Comparison of ENCODE assay signal across 8 mouse cellular contexts in the genomic region with DNA sequence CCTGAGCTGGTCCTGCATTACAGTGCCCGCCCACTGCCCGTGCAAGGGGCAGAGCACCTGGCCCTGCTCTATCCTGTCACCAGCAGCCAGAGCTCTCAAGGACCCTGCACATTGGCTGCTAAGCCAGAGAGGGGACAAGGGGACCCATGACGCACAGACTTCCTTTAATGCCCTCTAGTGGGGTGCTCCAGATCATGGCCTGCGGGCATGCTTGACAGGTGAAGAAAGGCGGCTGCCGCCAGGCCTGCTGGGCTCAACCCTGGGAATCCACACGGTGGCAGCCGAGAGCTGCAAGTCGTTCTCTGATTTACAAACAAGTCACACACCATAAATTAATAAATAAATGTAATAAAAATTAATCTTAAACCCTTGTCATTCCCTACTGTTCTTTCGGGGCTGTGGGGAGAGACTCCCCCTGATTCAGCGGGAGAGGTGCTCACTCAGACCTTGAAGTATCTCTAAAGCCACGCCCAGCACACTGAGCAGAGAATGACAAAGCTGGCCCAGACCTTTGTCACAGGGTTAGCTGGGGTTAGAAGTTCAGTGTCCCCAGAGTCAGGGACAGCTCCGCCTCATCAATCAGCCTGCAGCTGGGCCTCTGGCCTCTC. TPM values are rescaled to one million over a fixed set of nuclear protein-coding genes. Genes with fewer than 3 reads are reported as not detected.
DNase-seq lines count a peak whose midpoint lies in the region; ATAC-seq and TF ChIP-seq lines count a peak whose summit lies in the region.

No protein-coding gene starts in this region.

- no peak overlapping the region for H3K27ac ChIP-seq in cerebellum, adult 2 months (ENCODE audit: insufficient read depth, low read length)
- H3K27ac ChIP-seq in hindbrain, embryonic 15.5 days (replicated peaks) = peak overlapping the region; percentile 65

- TF ChIP-seq POLR2A in cerebellum, adult 2 months (IDR thresholded peaks at IDR 0.05; ENCODE audit: borderline replicate concordance, insufficient read depth, low read length) = 0 out of 2 replicates have a peak, but pooled peaks have one; percentile 12

- no peaks in the 10 kb centered on the region for H3K9me3 ChIP-seq in hindbrain, embryonic 15.5 days

- H3K36me3 ChIP-seq in hindbrain, embryonic 15.5 days = no peaks in the 10 kb centered on the region; the same call in 1 of the 2 replicates

- 20% methylated on average over 13 of the region's 13 CpGs for WGBS in cerebellum, adult 2 months
- WGBS in hindbrain, embryonic 15.5 days = 17% methylated on average over 13 of the region's 13 CpGs

- H3K9ac ChIP-seq in hindbrain, embryonic 15.5 days = 0 out of 2 replicates have a peak overlapping the region, but pooled peaks have one; percentile 10

- H3K4me2 ChIP-seq in hindbrain, embryonic 15.5 days = peak overlapping the region; percentile 25

- DNase-seq in T-cell, adult 2 months (ENCODE audit: low spot score) = peak; percentile 65
- DNase-seq in cerebellum, adult 2 months = peak; percentile 83 to 88
- peak; percentile 74 for DNase-seq in forelimb bud, embryonic 11.5 days (ENCODE audit: low read depth, low spot score)
- DNase-seq in left cerebral cortex, postnatal 25 days (ENCODE audit: low spot score in 2 of 2) = peak; percentile 64 to 72
- DNase-seq in right cerebral cortex, postnatal 10 days (ENCODE audit: low spot score in 2 of 2) = peak; percentile 77 to 86

- ATAC-seq in hindbrain, embryonic 15.5 days (ENCODE audit: low FRiP score, low read depth) = peak; percentile 67
- ATAC-seq in megakaryocyte-erythroid progenitor cell, adult 5-6 weeks (replicated peaks; ENCODE audit: low FRiP score, low TSS enrichment, poor library complexity, severe bottlenecking) = peak; percentile 88
- ATAC-seq in erythroid progenitor cell, adult 5-6 weeks (replicated peaks; ENCODE audit: low FRiP score, poor library complexity, severe bottlenecking) = no peak

- TF ChIP-seq CTCF in cerebellum, adult 2 months (IDR thresholded peaks at IDR 0.05; ENCODE audit: borderline replicate concordance, insufficient read depth, low read depth, low read length) = peak; percentile 85

- no peaks in the 10 kb centered on the region for H3K27me3 ChIP-seq in cerebellum, adult 2 months (ENCODE audit: control insufficient read depth, insufficient read depth, low read length)
- H3K27me3 ChIP-seq in hindbrain, embryonic 15.5 days = no peaks in the 10 kb centered on the region

- H3K4me1 ChIP-seq in cerebellum, adult 2 months (ENCODE audit: control insufficient read depth, insufficient read depth, low read length) = peaks cover 5% of the 10 kb centered on the region; the same call in 1 of the 2 replicates
- peaks cover 27% of the 10 kb centered on the region for H3K4me1 ChIP-seq in hindbrain, embryonic 15.5 days (replicated peaks)

- no peak overlapping the region for H3K4me3 ChIP-seq in cerebellum, adult 2 months (replicated peaks; ENCODE audit: insufficient read depth, low read depth, low read length)
- H3K4me3 ChIP-seq in hindbrain, embryonic 15.5 days = no peak overlapping the region

- intact Hi-C loops in left cerebral cortex, postnatal 25 days (cut with DNase I) = loop anchor here (2.0 kb wide), 1 partner anchor 34 kb away; no protein-coding TSS in a partner anchor

RNA-seq across cellular contexts. Expression of gene Shd, which starts 6.1 kb away (rescaled TPM):
- 122 and 127 TPM in 2 replicates for polyA plus RNA-seq in cerebellum, adult 2 months (2012; rRNA removed)
- 174 and 179 TPM in 2 replicates for polyA plus RNA-seq in hindbrain, embryonic 15.5 days (2015; fragmentation: Nextera tagmentation; extraction: Ambion mirVana)
- total RNA-seq in left cerebral cortex, postnatal 25 days (2021) = 10 to 100 TPM; 30.9 to 34.4 TPM
- total RNA-seq in megakaryocyte-erythroid progenitor cell, adult 5-6 weeks (2014; fragmentation: Nextera tagmentation) = not detected in 2 replicates
- not detected in 2 replicates for total RNA-seq in megakaryocyte-erythroid progenitor cell, adult 5-6 weeks (2017)
- not detected in 2 replicates for total RNA-seq in erythroid progenitor cell, adult 5-6 weeks (2015; ENCODE audit: low replicate concordance)
- not detected in 2 replicates for total RNA-seq in erythroid progenitor cell, adult 5-6 weeks (2017; ENCODE audit: low replicate concordance)

RNA-seq across cellular contexts. Expression of gene Fsd1, which starts 9.9 kb away (rescaled TPM):
- polyA plus RNA-seq in cerebellum, adult 2 months (2012; rRNA removed) = 88.0 and 91.3 TPM in 2 replicates
- polyA plus RNA-seq in hindbrain, embryonic 15.5 days (2015; fragmentation: Nextera tagmentation; extraction: Ambion mirVana) = 193 and 215 TPM in 2 replicates
- total RNA-seq in left cerebral cortex, postnatal 25 days (2021) = 10 to 100 TPM; 70.5 to 78.8 TPM
- not detected in 2 replicates for total RNA-seq in megakaryocyte-erythroid progenitor cell, adult 5-6 weeks (2014; fragmentation: Nextera tagmentation)
- total RNA-seq in megakaryocyte-erythroid progenitor cell, adult 5-6 weeks (2017) = not detected in 2 replicates
- total RNA-seq in erythroid progenitor cell, adult 5-6 weeks (2015; ENCODE audit: low replicate concordance) = not detected in 2 replicates
- not detected in 2 replicates for total RNA-seq in erythroid progenitor cell, adult 5-6 weeks (2017; ENCODE audit: low replicate concordance)

RNA-seq across cellular contexts. Expression of gene Yju2, which starts 17.5 kb away (rescaled TPM):
- polyA plus RNA-seq in cerebellum, adult 2 months (2012; rRNA removed) = 13.4 and 14.9 TPM in 2 replicates
- polyA plus RNA-seq in hindbrain, embryonic 15.5 days (2015; fragmentation: Nextera tagmentation; extraction: Ambion mirVana) = 22.7 and 22.9 TPM in 2 replicates
- total RNA-seq in left cerebral cortex, postnatal 25 days (2021) = 10 to 100 TPM; 15.0 to 15.3 TPM
- 11.2 and 18.7 TPM in 2 replicates for total RNA-seq in megakaryocyte-erythroid progenitor cell, adult 5-6 weeks (2014; fragmentation: Nextera tagmentation)
- 17.1 and 25.5 TPM in 2 replicates for total RNA-seq in megakaryocyte-erythroid progenitor cell, adult 5-6 weeks (2017)
- 3.8 and 5.4 TPM in 2 replicates for total RNA-seq in erythroid progenitor cell, adult 5-6 weeks (2015; ENCODE audit: low replicate concordance)
- 1.7 and 5.4 TPM in 2 replicates for total RNA-seq in erythroid progenitor cell, adult 5-6 weeks (2017; ENCODE audit: low replicate concordance)

RNA-seq across cellular contexts. Expression of gene Ebi3, which starts 23.9 kb away (rescaled TPM):
- 0.81 and 1.00 TPM in 2 replicates for polyA plus RNA-seq in cerebellum, adult 2 months (2012; rRNA removed)
- polyA plus RNA-seq in hindbrain, embryonic 15.5 days (2015; fragmentation: Nextera tagmentation; extraction: Ambion mirVana) = 5.9 and 6.4 TPM in 2 replicates
- total RNA-seq in left cerebral cortex, postnatal 25 days (2021) = 1 to 10 TPM; 2.1 to 2.5 TPM
- 0.42 TPM in 1 of 2 replicates, not detected in the other for total RNA-seq in megakaryocyte-erythroid progenitor cell, adult 5-6 weeks (2014; fragmentation: Nextera tagmentation)
- 0.47 TPM in 1 of 2 replicates, not detected in the other for total RNA-seq in megakaryocyte-erythroid progenitor cell, adult 5-6 weeks (2017)
- 5.4 and 6.8 TPM in 2 replicates for total RNA-seq in erythroid progenitor cell, adult 5-6 weeks (2015; ENCODE audit: low replicate concordance)
- 4.0 and 16.4 TPM in 2 replicates for total RNA-seq in erythroid progenitor cell, adult 5-6 weeks (2017; ENCODE audit: low replicate concordance)

RNA-seq across cellular contexts. Expression of gene Zfp119b, which starts 27.1 kb away (rescaled TPM):
- 3.3 and 3.7 TPM in 2 replicates for polyA plus RNA-seq in cerebellum, adult 2 months (2012; rRNA removed)
- polyA plus RNA-seq in hindbrain, embryonic 15.5 days (2015; fragmentation: Nextera tagmentation; extraction: Ambion mirVana) = 7.5 and 8.3 TPM in 2 replicates
- total RNA-seq in left cerebral cortex, postnatal 25 days (2021) = 1 to 10 TPM; 3.5 to 4.0 TPM
- total RNA-seq in megakaryocyte-erythroid progenitor cell, adult 5-6 weeks (2014; fragmentation: Nextera tagmentation) = 2.0 and 4.8 TPM in 2 replicates
- total RNA-seq in megakaryocyte-erythroid progenitor cell, adult 5-6 weeks (2017) = 1.2 and 10.3 TPM in 2 replicates
- total RNA-seq in erythroid progenitor cell, adult 5-6 weeks (2015; ENCODE audit: low replicate concordance) = 1.4 TPM in 1 of 2 replicates, not detected in the other
- total RNA-seq in erythroid progenitor cell, adult 5-6 weeks (2017; ENCODE audit: low replicate concordance) = 1.2 and 6.4 TPM in 2 replicates

Comparison
In these comparisons a context has a peak if more than half of its experiments do, and no peak if none do; other contexts are left out.
1. RNA of gene Shd, which starts 6.1 kb away (total RNA-seq): 30.9 to 34.4 TPM in left cerebral cortex, postnatal 25 days; not detected in megakaryocyte-erythroid progenitor cell, adult 5-6 weeks and not detected in erythroid progenitor cell, adult 5-6 weeks; every median in the first group is over 10 times any median in the second.
2. RNA of gene Fsd1, which starts 9.9 kb away (total RNA-seq): 70.5 to 78.8 TPM in left cerebral cortex, postnatal 25 days; not detected in megakaryocyte-erythroid progenitor cell, adult 5-6 weeks and not detected in erythroid progenitor cell, adult 5-6 weeks; every median in the first group is over 10 times any median in the second.
3. Peak in every context shown above with its lines, with median percentiles within 50 percentile points of each other: DNase-seq.